Mouse (Mus musculus) spleen, postnatal 14 days (tissue): Measurements from ENCODE around the gene Rad17.
A peak's percentile ranks its signal among the peaks of the same experiment; 100 is the strongest.

Experiments used
- DNase-seq, 2 experiments: peaks; one replicate each; pipeline ENCODE4 v3.0.0; 2021 to 2022; ENCODE audit warnings: low spot score in 2 of 2

Gene Rad17

DNA sequence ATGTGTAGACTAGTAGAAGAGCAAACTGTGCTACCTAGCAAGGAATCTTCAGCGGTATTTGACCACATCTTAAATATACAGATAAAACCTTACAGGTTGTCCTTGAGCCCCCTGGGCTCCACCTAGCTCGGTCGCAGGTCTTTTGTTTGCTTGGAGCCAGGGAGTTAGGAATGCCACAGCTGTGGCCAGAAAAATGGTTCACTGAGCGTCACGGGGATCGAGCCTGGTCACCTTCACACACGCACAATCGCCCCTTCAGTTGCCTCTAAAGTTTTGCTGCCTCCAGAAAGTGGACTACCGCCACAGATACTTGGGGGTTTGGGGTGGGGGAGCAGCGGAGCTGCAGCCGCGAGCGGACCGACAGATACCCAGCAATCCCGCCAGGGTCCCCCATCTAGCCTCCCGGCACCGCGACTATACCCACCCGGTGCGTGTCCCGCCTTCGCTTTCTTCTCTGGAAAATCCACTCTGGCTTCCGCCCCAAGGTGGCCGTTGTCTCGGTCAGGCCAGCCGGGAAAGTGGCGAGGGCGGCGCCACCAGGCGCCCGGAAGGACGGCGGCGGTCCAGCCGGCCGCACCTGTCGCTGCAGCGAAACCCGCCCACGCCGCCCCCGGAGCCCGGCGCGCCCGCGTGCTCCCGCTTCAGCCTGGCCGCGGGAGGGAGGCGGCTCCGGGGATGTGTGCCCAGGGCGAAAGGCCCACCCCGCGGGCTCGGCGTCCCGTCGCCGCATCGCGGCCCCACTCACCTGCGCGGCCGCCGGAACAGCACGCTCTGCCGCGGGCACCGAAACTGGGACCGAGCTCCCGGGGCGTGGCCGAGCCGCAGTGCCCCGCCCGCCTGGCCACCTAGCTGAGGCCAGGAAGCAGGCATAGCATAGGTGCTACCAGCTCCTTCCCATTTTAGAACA lies 34.4 kb downstream of the Rad17 start, which contains the start of gene Marveld2:
Marveld2 (minus strand) TSS at position 791 of the 907 bp plus-strand sequence.
- peak in 1 of 2 experiments; percentile 29 for DNase-seq

DNA sequence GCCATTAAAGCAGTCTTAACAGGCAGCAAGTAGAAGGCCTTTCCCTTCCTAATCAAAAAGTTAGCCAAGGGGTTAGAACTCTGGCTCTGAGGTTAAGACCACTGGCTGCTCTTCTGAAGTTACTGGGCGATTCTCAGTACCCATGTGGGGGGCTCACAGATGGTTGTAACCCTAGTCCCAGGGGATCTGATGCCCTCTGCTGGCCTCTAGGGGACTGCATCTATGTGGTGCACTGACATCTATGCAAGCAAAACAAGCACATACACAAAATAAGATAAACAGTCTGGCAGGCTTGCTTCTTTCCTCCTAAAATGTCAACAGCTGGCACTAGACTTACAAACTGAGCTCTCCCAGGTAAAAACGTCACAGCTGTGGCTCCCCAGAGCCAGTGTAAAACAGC lies 37.9 kb downstream of the Rad17 start:
- no peak for DNase-seq

DNA sequence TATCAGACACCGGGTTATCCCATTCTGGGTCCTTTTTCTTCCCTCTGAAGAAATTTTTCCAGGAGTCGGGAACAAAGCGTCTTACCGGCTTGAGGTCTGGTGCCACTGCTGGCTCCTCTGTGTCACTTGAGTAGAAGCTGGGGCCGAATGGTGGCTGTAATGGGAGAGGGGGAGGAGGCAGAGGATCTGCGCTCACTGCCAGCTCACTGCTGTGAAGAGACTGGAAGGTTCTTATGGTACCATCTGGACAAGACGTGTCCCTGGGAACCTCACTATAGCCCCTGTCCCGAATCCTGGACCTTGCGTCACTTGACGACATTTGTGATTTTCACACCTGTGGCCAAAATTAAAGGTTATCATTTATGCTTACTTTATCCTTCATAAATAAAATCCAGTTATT lies 38.6 kb downstream of the Rad17 start:
- DNase-seq: no peak

DNA sequence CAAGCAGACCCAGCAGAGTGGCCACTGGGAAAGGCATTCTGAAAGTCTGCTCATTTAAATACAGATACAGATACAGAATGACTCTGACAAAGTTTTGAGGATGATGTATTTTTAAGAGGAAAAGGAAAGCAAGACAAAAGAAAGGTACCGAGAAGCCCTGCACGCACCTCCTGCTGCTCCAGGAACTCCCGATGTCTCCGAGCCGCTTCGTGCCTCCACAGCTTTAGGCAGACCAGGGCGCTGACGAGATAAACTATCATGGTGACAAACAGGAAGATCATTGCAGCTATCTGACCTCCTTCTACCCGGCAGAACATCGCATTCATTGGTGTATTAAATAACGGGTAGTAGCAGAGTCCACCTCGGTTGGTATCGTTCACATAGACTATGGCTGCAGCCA lies 39.6 kb downstream of the Rad17 start:
- DNase-seq: no peak

DNA sequence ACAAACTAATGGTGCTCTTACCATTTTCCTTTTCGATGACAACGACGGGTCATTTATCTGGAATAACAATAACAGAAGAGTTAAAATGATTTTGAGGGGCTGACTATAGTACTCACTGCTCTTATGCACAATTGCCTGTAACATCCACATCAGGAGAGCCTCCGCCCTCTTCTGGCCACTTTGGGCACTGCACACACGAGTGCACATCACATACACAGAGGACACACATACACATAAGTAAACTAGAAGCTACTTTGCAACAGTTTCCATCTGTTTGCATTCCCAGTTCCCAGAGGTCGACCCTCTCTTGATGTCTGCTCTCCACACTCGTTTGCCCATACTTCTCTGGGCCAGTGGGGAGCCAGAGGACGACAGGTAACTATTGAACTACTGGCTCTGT lies 43.1 kb downstream of the Rad17 start:
- DNase-seq: no peak

DNA sequence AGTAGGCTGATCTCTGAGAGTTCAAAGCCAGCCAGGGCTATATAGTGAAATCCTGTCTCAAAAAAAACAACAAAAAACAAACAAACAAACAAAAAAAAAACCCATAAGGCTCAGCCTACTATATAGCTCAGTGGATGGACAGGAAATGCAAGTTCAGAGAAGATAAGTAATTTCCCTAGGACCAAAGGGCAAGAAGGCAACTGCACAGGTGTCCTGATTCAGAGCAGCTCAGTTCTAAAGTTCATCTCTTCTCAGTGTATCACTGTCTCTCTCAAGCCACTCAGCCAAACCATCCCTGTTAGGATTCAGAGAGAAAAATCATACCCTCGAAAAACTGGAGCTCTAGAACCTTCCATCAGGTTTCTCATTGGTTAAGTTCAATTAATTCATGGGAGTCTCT lies 45.0 kb downstream of the Rad17 start:
- no peak for DNase-seq

DNA sequence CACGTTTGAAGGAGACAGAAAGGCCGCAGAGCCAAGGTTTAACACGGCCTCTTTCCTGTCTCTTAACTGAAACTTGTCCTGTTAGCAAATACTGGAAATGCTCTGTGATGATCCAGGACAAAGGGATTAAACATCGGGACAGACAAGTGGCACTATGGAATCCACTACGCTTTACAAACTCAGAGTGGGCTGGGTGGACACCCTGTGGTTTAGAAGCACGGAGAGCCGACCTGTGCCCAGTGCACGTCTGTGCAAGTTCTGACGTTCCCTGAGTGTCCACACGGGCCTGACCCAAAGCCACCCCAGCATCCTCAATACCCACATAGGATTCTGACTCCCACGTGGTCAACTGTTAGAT lies 47.1 kb downstream of the Rad17 start:
- DNase-seq: no peak

DNA sequence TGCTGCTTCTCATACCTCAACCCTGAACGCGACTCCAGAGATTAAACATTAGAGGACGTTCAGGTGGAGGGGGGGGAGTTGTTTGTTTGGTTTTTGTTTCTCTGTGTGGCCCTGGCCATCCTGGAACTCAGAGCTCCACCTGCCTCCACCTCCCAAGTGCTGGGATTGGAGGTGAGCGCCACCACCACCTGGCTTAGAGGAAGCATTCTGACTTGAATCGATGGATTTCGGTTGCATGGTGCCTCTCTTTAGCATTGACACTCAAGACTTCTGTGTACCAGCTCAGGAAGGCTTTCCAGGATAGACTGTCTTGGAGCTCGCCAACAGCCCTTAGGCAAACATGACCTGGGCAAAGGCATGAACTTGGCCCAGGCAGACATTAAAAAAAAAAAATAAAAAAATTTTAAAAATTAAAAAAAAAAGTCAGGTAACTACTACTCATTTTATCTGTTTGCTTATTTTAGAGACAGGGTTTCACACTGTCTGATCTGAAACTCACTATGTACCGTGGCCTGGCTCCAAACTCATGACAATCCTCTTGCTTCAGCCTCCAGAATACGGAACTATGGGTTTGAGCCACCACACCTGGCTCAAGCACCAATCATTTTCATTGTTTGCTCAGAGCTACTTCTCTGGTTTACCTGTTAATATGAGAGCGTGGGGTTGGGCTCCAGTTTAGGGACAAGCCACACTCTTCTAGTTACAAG lies 47.7 kb downstream of the Rad17 start:
- no peak for DNase-seq

DNA sequence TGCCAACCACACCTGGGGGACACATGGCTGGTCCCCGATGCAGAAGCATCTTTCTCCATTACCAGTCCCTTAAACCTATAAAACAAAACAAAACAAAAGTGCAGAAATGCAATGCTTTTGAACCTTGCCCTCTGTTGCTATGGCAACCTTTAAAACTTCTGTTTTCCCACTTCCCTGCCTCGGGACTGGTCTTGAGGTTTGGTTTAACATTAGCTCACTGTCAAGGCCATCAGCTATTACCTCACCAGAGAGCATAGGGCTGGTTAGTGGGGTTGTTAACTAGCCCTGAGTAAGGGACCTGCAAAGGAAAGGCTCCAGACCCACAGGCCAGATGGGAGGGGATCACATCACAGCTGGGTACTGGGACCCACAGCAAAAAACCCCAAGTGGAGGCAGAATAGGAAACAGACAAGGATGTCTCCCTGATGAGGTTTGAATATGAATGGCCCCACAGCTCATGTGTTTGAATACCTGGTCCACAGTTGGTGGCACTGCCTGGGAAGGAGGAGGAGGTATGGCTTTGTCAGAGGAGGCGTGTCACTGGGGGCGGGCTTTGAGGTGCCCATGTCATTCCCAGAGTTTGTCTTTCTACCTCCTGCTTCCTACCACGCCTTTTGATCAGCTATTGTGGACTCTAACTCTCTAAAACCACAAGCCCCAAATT lies 48.5 kb downstream of the Rad17 start:
- DNase-seq: no peak

DNA sequence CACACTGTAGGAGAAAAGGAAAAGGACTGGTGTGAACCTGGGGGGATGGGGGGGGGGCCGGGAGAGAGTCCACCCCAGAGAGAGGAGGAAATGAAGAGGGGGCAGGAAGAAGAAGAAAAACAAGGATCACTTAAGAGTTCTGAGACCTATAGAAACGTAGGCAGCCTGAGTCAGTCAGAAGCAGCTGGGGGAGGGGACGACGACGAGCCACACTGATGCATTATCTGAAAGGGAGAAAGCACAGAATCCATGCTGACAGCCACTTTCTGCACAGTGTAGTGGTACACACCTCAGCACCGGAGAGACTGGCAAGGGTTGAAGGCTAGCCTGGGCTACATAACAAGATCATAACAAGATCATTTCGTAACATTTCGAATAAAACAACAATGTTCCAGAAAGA lies 49.8 kb downstream of the Rad17 start:
- no peak for DNase-seq

DNA sequence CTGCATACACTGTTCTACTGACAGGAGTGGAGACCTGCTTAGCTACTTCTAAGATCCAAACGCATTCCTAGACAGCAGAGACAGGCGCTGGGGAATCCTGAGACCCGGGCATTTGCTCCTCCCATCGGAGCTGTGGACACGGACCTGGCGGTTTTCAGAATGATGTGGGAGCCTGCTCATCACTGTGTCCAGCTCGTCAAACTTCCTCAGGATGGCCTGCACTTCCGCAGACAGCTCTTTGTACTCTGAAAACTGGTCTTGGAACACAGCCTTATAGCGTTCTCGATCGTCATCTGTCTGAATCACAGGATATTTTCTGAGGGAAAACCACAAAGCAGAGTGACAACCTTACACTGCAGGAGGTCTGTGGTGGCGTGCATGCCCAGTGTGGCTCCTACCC lies 50.5 kb downstream of the Rad17 start:
- DNase-seq: no peak

DNA sequence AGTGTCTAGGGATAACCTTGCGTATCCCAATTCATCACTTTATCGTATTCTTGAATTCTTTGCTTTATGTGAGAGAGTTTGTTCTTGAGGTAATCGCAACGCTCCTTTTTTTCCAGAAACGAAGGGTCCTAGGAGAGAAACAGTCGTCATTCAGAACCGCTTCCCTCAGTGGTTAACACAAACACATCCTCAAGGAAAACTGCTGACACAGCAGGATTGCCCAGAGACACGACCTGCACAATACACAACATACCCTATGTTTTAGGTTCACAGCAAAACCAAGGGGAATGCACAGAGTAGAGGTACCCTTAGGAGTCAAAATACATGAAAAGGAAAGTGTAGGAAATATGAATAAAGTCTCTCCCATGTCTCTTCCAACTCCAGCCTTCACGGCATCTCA lies 53.6 kb downstream of the Rad17 start:
- no peak for DNase-seq

DNA sequence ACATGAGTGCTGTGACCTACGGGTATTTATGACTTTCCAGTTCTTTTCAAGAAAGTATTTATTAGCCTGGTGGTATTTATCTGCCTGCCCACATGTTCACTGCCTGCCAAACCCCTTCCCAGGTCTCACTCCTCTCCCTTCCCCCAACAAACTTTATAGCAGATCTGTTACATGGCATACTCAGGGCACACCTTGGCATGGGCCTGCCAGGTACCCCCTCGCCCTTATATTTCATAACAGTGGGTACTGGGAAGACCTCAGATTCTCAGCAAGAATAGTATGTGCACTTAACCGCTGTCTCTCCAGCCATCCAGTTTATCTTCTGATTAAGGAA lies 55.3 kb downstream of the Rad17 start:
- DNase-seq: no peak

DNA sequence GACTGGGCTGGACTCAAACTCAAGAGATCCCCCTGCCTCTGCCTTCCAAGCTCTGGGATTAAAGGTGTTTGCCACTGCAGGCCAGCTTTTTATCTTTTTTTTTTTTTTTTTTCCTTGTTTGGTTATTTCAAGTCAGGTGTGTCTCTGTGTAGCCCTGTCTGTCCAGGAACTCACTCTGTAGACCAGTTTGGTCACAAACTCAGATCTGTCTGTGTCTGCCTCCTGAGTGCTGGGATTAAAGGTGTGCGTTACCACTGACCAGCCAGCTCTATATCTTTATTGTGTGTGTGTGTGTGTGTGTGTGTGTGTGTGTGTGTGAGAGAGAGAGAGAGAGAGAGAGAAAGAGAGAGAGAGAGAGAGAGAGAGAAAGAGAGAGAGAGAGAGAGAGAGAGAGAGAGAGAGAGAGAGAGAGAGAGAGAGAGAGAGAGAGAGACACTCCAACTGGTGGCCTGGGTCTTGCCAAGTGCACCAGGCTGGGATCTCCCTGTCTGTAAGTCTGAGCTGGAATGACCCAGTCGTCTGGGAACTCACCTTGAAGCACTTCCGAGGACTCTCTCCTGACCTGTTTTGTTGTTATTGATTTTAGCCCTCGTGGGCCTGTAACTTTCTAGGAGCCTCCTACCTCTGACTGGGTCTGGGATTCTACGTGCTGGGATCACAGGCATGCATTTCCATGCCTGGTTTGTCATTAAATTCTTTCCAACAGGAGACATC lies 55.9 kb downstream of the Rad17 start:
- no peak for DNase-seq

DNA sequence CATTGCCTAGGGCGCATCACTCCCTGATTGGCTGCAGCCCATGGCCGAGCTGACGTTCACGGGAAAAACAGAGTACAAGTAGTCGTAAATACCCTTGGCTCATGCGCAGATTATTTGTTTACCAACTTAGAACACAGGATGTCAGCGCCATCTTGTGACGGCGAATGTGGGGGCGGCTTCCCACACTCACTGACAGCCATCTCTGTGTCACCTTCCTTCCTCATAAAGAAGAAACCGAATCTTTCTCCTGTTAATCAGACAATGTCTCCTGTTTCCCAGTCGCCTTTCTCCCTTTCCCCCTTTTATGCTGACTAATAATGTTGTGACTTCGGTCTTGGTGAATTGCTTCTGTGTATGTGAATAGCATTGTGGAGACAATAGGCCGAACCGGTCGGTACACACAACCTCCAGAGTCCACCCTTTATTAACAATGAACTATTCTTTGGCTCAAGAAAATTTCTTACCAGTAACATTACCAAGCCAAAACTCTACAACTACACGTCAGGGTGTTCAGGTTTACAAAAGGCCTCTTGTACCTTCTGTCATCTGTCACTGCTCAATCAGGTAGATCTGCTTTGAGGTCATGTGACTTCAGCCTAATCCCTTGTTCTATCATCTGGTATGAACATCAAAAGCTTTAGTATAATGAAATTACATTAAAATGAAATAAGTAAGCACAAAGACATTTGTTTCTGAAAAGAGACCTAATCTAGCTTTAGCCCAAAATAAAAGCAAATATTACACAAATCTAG lies 56.6 kb downstream of the Rad17 start:
- DNase-seq: peak in 1 of 2 experiments; percentile 28

DNA sequence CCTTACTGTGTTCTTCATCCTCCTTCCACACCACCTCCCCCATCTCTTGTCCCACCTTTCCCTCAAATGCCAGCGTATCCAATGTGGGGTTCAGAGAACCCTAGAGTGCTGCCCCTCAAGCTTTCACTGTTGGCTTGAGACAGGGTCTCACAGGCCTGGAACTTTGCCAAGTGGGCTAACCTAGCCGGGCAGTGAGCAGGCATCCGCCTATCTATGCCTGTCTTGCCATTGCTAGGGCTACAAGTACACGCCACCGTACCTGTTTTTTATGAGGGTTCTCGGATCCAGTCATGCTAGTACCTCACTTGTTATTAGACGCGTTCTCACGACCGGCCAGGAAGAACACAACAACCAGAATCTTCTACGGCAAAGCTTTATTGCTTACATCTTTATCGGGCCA lies 62.2 kb downstream of the Rad17 start:
- DNase-seq: no peak

DNA sequence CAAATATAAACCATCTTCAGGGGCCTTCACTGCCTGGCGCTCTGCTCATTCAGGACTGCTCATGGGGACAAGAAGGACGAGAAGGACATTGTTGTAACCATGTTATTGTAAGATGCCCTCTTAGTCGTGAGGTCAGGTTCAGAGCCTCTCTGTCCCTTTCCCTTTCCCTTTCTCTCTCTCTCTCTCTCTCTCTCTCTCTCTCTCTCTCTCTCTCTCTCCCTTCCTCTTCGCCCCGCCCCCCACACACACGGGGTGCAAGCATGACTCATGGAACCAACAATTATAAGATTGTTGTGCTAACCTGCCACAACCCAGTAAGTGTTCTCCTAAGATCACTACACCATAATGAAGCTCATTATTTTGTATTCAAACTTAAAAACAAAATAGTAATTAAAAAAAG lies 68.7 kb downstream of the Rad17 start:
- DNase-seq: no peak

DNA sequence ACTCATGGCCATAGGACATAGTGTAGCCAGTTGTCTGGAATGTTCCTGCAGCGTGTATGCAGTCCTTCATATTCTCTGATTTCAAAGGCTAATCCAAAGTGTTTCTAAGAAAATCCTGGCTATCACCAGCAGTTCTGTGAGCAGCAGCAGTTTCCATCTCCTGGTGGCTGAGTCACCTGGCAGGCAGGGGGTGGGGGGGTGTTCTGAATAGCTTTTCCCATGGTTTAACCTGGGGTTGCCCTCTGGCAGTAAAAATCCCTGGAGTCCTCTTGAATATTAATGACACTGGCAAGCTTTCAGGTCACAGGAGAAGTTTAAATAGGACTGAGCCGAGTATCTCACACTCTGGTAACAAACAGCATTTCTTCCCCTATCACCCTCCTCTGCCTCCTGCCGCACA lies 69.2 kb downstream of the Rad17 start:
- no peak for DNase-seq

DNA sequence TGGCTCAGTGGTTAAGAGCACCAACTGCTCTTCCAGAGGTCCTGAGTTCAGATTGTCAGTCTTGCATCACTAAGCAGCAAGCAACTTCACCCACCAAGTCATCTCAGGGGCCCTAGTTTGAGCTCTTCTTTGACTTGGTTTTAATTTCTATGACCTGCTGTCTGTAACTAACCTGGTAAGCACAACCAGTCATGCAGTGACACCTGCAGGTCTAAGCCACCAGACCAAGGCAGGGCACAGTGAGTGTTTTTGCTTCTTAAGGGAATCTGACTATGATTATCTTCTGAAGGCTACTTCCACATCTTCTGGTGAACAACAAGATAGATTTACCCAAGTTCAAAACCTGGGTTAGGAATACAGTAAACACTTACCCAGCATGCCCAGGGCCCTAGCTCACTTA lies 70.9 kb downstream of the Rad17 start:
- DNase-seq: no peak

DNA sequence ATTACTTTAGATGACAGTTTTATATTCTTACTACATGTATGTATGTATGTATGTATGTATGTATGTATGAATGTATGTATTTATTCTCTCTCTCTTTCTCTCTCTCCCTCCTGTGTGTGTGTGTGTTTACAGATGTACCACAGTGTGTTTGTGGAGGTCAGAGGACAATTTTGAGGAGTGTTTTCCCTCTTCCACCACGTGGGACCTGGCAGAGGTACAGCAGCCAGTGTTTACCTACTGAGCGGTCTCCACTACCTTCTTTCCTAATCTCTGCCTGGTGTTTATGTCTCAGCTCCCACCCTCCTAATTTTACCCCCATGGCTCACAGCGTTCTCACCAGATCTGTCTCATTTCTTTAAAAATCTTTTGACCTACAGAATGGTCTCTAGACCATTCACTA lies 71.6 kb downstream of the Rad17 start:
- no peak for DNase-seq

DNA sequence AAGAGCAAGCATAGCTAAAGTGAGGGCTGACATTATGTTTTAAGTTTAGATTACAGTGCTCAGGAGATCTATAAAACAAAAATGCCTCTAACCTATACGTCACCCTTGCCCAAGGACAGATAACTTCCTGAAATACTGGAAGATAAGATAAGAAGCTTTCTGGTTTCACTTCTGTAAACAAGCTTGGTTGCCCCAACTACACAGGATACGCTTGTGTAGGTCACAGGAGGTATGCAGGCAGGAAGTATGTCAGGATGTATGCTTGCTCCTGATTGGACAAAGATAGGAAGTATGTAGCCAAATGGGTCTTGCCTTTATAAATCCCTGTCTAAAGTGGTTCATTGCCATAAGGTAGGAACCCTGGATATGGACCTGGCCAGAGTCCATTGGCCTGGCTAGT lies 74.9 kb downstream of the Rad17 start:
- DNase-seq: no peak

DNA sequence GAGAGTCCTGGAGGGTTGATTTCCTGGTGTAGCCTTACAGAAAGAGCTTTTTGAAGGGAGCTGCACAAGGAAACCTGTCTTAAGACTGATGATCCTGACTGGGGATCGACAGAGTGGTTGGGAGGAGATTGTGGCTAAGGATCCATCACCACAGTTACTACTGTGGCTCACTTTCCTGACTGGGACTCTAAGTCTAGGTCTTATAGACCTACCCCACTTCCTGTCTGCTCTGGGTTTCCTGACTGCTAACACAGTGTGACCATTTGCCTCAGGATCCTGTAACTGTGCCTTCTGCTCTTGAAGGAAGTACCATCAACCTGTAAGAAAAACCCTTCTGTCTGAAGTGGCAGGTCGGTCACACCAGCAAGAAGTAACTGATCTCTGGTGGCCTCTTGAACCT lies 80.1 kb downstream of the Rad17 start:
- no peak for DNase-seq
